Mouse (Mus musculus) kidney, postnatal 0 days (tissue): ENCODE data around the gene Madcam1. TPM values are rescaled to one million over a fixed set of nuclear protein-coding genes. Genes with fewer than 3 reads are reported as not detected.

Experiments used
- ATAC-seq: fragments of 200-750 bp; cut with Nextera tagmentation; replicated peaks from 2 replicates; pipeline ENCODE4 v1.8.0; 2017; ENCODE audit warnings: low read depth, moderate number of reproducible peaks, moderate TSS enrichment, moderate library complexity; ENCODE audit not compliant: low FRiP score
- DNase-seq: peaks from one replicate; pipeline ENCODE4 v3.0.0-alpha.2; 2016; ENCODE audit warnings: low spot score
- H3K27ac ChIP-seq: fragments of 300-500 bp; sonication (generic); 2 replicates; pipeline ENCODE4 v1.5.1; 2014; ENCODE audit warnings: mild to moderate bottlenecking
- H3K27me3 ChIP-seq: fragments of 300-500 bp; sonication (generic); 2 replicates; pipeline ENCODE4 v1.6.1; 2014; ENCODE audit warnings: low read length, mixed read lengths; ENCODE audit not compliant: insufficient read depth
- H3K36me3 ChIP-seq: fragments of 300-500 bp; sonication (generic); 2 replicates; pipeline ENCODE4 v1.6.1; 2014; ENCODE audit warnings: low read length, mixed read lengths; ENCODE audit not compliant: insufficient read depth
- H3K4me1 ChIP-seq: fragments of 300-500 bp; sonication (generic); replicated peaks from 2 replicates; pipeline ENCODE4 v1.6.1; 2014; ENCODE audit warnings: antibody characterized with exemption, low read length, mixed read lengths; ENCODE audit not compliant: insufficient read depth
- H3K4me2 ChIP-seq: fragments of 300-500 bp; sonication (generic); 2 replicates; pipeline ENCODE4 v1.6.1; 2014; ENCODE audit warnings: mild to moderate bottlenecking, low read length, moderate library complexity, mixed read lengths
- H3K4me3 ChIP-seq: fragments of 300-500 bp; sonication (generic); replicated peaks from 2 replicates; pipeline ENCODE4 v1.5.1; 2014; ENCODE audit warnings: low read depth, low read length
- H3K9ac ChIP-seq: fragments of 300-500 bp; sonication (generic); 2 replicates; pipeline ENCODE4 v1.6.1; 2014; ENCODE audit warnings: low read depth, low read length
- H3K9me3 ChIP-seq: fragments of 300-500 bp; sonication (generic); replicated peaks from 2 replicates; pipeline ENCODE4 v1.6.1; 2016; ENCODE audit warnings: low read length, inconsistent platforms, mixed read lengths
- CTCF ChIP-seq: IDR thresholded peaks from 2 replicates; pipeline ENCODE4 v1.5.1; 2016; ENCODE audit warnings: antibody characterized with exemption, low read depth, mild to moderate bottlenecking, moderate library complexity
- WGBS: fragments of 180-500 bp; shearing (Covaris S2); extraction: QIAGEN DNeasy Blood & Tissue Kit; methylation state at CpG from one replicate; pipeline ENCODE4 v1.1.7; 2014; 5-methylcytosine and 5-hydroxymethylcytosine counted together
- polyA plus RNA-seq: library from polyadenylated mRNA; unstranded; fragments of >200 nt; fragmentation: Nextera tagmentation; extraction: Ambion mirVana; gene quantifications from 2 replicates; pipeline ENCODE4 v1.2.1, GENCODE M21; 2015

Madcam1 gene
- polyA plus RNA-seq, 1 experiment from 2014 or later = 1.5 TPM

- no peak overlapping the region for H3K9ac ChIP-seq
- H3K36me3 ChIP-seq = peaks cover 32% of the 10 kb centered on the region
- no peaks in the 10 kb centered on the region for H3K27me3 ChIP-seq
- 72% methylated on average over 7 of the region's 7 CpGs for WGBS
- H3K9me3 ChIP-seq = no peaks in the 10 kb centered on the region
- H3K4me2 ChIP-seq = no peak overlapping the region
- DNase-seq = no peak
- peaks cover 13% of the 10 kb centered on the region for H3K4me1 ChIP-seq
- no peak overlapping the region for H3K4me3 ChIP-seq
- ATAC-seq = no peak
- TF ChIP-seq CTCF = no peak
- H3K27ac ChIP-seq = no peak overlapping the region
Measured at GRCm38 (mm10) chr10:79709307-79709706, 44.9 kb downstream of the Madcam1 start.

DNA sequence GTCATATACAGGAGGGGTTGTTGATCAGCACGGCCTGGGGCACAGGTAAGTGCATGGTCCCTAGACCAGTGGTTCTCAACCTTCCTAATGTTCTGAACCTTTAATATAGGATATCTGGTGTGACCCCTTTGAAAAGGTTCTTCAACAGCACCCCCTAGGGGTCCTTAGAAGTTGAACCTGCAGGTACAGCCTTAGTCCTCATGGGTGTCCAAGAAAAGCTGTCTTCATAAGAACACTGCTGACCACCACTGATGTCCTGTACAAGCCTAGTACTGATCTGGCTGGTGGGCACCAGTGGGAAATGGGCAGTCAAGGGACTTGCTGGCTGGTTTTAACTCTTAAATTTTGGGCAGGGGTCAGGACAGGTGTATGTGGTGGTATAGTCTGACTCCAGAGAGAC, 47.7 kb downstream of the Madcam1 start:
- Histone ChIP-seq H3K9ac (no peak overlapping the region), H3K4me1 (peaks cover 10% of the 10 kb centered on the region; the same call in 1 of the 2 replicates)
- peak; percentile 49 for DNase-seq

DNA sequence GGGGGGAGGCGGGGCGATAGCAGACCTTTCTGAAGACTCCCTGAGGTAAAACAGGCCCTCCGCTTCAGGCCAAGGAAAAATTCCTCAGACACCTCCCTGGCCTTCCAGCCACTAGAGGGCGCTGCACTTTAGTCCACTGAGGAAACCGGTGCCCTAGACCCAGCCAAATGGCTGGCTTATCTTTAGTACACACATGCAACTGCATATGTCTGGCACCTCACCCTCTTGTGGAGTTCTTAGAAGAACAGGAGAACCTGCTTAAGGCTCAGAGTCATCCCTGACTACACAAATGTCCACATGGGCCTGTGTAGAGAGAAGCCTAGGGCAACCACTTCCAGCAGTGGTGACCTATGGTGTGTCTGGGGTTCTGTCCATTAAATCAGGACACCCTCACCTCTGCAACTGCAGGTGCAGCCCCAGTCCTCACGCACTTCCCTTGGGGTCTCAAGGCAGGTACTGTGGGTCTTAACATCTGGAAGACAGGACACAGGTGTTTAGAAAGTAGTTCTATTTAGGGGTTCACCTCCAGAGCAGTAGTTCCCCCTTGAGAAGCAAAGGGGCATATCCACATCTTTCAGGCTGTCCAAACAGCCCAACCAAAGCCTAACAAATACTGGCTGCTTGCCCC, 48.3 kb downstream of the Madcam1 start:
- 12% methylated on average over 5 of the region's 6 CpGs for WGBS
- no peak overlapping the region for H3K27ac ChIP-seq

More for the DNA sequence above, 47.7 kb downstream of the Madcam1 start:
- peak; percentile 48; the same call in 1 of the 2 replicates for TF ChIP-seq CTCF
- Histone ChIP-seq H3K27ac (no peak overlapping the region), H3K4me2 (no peak overlapping the region), H3K9me3 (no peaks in the 10 kb centered on the region), H3K27me3 (peaks cover 18% of the 10 kb centered on the region), H3K36me3 (peaks cover 29% of the 10 kb centered on the region), H3K4me3 (no peak overlapping the region)
- ATAC-seq = peak; percentile 23
- 76% methylated on average over 1 of the region's 1 CpGs for WGBS

GRCm38 (mm10) chr10:79713163-79713562, 48.8 kb downstream of the Madcam1 start:
- no peak for DNase-seq
- no peak overlapping the region for H3K4me2 ChIP-seq
- WGBS = 24% methylated on average over 1 of the region's 1 CpGs
- TF ChIP-seq CTCF = no peak
- H3K36me3 ChIP-seq = peaks cover 29% of the 10 kb centered on the region
- no peak for ATAC-seq
- no peak overlapping the region for H3K27ac ChIP-seq
- H3K4me3 ChIP-seq = no peak overlapping the region
- H3K27me3 ChIP-seq = peaks cover 27% of the 10 kb centered on the region
- H3K9me3 ChIP-seq = no peaks in the 10 kb centered on the region
- no peak overlapping the region for H3K9ac ChIP-seq
- H3K4me1 ChIP-seq = peaks cover 15% of the 10 kb centered on the region; the same call in 1 of the 2 replicates

More for the DNA sequence above, 48.3 kb downstream of the Madcam1 start:
- DNase-seq = peak; percentile 81
- Histone ChIP-seq H3K4me1 (peaks cover 15% of the 10 kb centered on the region; the same call in 1 of the 2 replicates), H3K9me3 (no peaks in the 10 kb centered on the region), H3K4me2 (no peak overlapping the region), H3K4me3 (no peak overlapping the region), H3K27me3 (peaks cover 24% of the 10 kb centered on the region), H3K9ac (no peak overlapping the region), H3K36me3 (peaks cover 29% of the 10 kb centered on the region)
- TF ChIP-seq CTCF = peak; percentile 79
- ATAC-seq = peak; percentile 11

DNA sequence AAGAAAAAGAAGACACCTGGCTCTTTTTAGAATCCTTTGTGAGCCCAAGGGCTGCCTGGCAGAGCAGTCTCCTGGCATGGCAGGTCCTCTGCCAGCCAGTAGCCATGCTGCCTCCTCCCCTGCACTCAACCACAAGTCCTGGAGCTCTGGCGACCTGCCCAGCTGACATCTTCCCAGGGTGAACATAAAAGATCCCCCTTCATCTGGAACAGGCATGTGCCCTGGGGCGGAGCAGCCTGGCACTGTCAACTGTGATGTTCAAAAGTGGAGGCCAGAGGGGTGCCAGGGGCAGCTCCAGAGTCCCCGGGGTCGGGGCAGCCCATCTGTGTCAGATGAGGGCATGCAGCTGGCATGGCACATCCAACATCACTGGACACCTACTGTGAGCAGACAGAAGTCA, 50.6 kb downstream of the Madcam1 start:
- no peak overlapping the region for H3K4me3 ChIP-seq
- H3K36me3 ChIP-seq = peaks cover 19% of the 10 kb centered on the region
- ATAC-seq (no peak), DNase-seq (no peak)
- no peak overlapping the region for H3K27ac ChIP-seq
- H3K27me3 ChIP-seq = peaks cover 27% of the 10 kb centered on the region
- peaks cover 15% of the 10 kb centered on the region; the same call in 1 of the 2 replicates for H3K4me1 ChIP-seq
- TF ChIP-seq CTCF = no peak
- H3K9me3 ChIP-seq = no peaks in the 10 kb centered on the region
- 57% methylated on average over 4 of the region's 4 CpGs for WGBS
- H3K9ac ChIP-seq = no peak overlapping the region
- no peak overlapping the region for H3K4me2 ChIP-seq

DNA sequence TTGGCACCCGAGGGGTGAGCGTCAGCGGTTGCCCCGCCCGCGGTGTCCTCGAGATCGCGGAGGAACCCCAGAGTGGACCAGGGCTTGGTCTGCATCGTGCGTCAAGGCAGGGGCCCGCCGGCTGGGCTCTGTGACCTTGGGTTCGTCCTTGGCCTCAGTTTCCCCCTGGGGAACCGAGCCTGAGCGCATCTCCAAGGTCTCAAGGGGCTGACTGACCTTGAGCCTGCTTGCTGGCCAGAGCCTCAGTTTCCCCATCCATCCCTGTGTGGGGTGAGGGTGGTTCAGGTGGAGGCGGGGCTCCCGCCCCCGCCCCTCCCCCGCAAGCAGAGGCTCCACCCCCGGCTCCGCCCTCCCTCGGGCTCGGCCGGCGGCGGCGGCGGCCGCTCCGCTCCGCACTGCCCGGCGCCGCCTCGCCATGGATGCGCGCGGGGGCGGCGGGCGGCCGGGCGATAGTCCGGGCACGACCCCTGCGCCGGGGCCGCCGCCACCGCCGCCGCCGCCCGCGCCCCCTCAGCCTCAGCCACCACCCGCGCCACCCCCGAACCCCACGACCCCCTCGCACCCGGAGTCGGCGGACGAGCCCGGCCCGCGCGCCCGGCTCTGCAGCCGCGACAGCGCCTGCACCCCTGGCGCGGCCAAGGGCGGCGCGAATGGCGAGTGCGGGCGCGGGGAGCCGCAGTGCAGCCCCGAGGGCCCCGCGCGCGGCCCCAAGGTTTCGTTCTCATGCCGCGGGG, 52.1 kb downstream of the Madcam1 start, which contains the start of gene Hcn2:
TSS of gene Hcn2 (plus strand) at position 381 of the 734 bp plus-strand sequence.
- H3K4me3 ChIP-seq = peak within 1 kb of the TSS; percentile 61
- no peak for TF ChIP-seq CTCF
- H3K27ac ChIP-seq = no peak within 1 kb of the TSS
- H3K4me2 ChIP-seq = peak within 1 kb of the TSS; percentile 97
- H3K4me1 ChIP-seq = peaks cover 15% of the 10 kb centered on the region; the same call in 1 of the 2 replicates
- DNase-seq = no peak
- peak within 1 kb of the TSS; percentile 35; the same call in 1 of the 2 replicates for H3K9ac ChIP-seq
- peaks cover 5% of the 10 kb centered on the region; the same call in 1 of the 2 replicates for H3K36me3 ChIP-seq
- peaks cover 27% of the 10 kb centered on the region for H3K27me3 ChIP-seq
- H3K9me3 ChIP-seq = no peaks in the 10 kb centered on the region
- ATAC-seq = peak; percentile 31
- 2% methylated on average over 73 of the region's 91 CpGs for WGBS
